17 mouse cellular contexts compared by ENCODE assay signal in the genomic region with DNA sequence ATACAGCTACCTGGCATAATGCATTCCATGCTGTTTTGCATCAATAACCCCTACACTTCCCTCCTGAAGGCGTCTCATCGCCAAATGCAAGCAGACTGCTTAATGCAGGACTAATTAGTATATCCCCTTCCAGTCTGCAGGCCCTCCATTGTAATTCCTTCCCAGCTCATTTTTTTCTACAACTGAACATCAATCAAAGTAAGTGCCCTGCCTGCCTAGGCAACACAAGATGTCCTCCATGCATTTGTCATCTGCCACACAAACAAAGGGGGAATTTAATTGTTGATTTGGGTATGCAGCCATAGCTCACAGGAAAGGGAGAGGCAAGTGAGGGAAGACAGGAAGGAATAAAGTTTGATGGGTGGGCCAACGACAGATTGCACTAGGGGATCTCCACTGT.
DNase-seq lines count a peak whose midpoint lies in the region; ATAC-seq lines count a peak whose summit lies in the region.
"Had no signal": no experiment of that assay in that cellular context is flagged by ENCODE, and none has a peak within 500 bp of the region (broad histone marks: within the 10 kb centered on the region; RNA-seq: fewer than 3 reads in every experiment).

No protein-coding gene starts in this region.

- no peak overlapping the region for H3K4me2 ChIP-seq in forebrain, embryonic 12.5 days
- no peak overlapping the region for H3K4me2 ChIP-seq in hindbrain, embryonic 13.5 days
- no peak overlapping the region for H3K4me2 ChIP-seq in neural tube, embryonic 11.5 days (ENCODE audit: low read depth)
- H3K4me2 ChIP-seq: embryonic facial prominence, embryonic 13.5 days had no signal

- peaks cover 29% of the 10 kb centered on the region for H3K4me1 ChIP-seq in forebrain, embryonic 12.5 days
- peaks cover 21% of the 10 kb centered on the region for H3K4me1 ChIP-seq in hindbrain, embryonic 13.5 days (replicated peaks)
- peaks cover 11% of the 10 kb centered on the region; the same call in 1 of the 2 replicates for H3K4me1 ChIP-seq in neural tube, embryonic 11.5 days (ENCODE audit: control insufficient read depth, insufficient read depth, low read length)

- no peaks in the 10 kb centered on the region for H3K9me3 ChIP-seq in forebrain, embryonic 12.5 days
- H3K9me3 ChIP-seq in hindbrain, embryonic 13.5 days, result no peaks in the 10 kb centered on the region
- H3K9me3 ChIP-seq in neural tube, embryonic 11.5 days (ENCODE audit: control insufficient read depth, low read length), result no peaks in the 10 kb centered on the region
- H3K9me3 ChIP-seq: embryonic facial prominence, embryonic 13.5 days had no signal

- peak; percentile 48 for DNase-seq in embryo, embryonic 11 days
- peak; percentile 41 for DNase-seq in neural tube, embryonic 11.5 days (ENCODE audit: low spot score)
- DNase-seq in gastrocnemius, postnatal 36 days, result no peak
- DNase-seq in left cerebral cortex, postnatal 25 days (ENCODE audit: low spot score in 2 of 2), result no peak
- no peak for DNase-seq in left cerebral cortex, postnatal 14 days (ENCODE audit: low spot score in 2 of 2)
- DNase-seq: adrenal gland, postnatal 25 days; gastrocnemius, postnatal 10 days; heart, postnatal 10 days; lung, adult 2 months; right cerebral cortex, adult 18-20 months; thymus, postnatal 36 days had no signal

- 19% methylated on average over 3 of the region's 3 CpGs for WGBS in forebrain, embryonic 12.5 days
- WGBS in hindbrain, embryonic 13.5 days, result 13% methylated on average over 3 of the region's 3 CpGs
- WGBS in neural tube, embryonic 11.5 days, result 25% methylated on average over 3 of the region's 3 CpGs

- H3K4me3 ChIP-seq in forebrain, embryonic 12.5 days (replicated peaks), result no peak overlapping the region
- H3K4me3 ChIP-seq in hindbrain, embryonic 13.5 days, result no peak overlapping the region
- no peak overlapping the region for H3K4me3 ChIP-seq in neural tube, embryonic 11.5 days (ENCODE audit: low read depth, low read length)
- H3K4me3 ChIP-seq: embryonic facial prominence, embryonic 13.5 days had no signal

- H3K9ac ChIP-seq in forebrain, embryonic 12.5 days, result no peak overlapping the region
- no peak overlapping the region for H3K9ac ChIP-seq in hindbrain, embryonic 13.5 days
- no peak overlapping the region for H3K9ac ChIP-seq in neural tube, embryonic 11.5 days (ENCODE audit: low read length)
- H3K9ac ChIP-seq: embryonic facial prominence, embryonic 13.5 days had no signal

- peak; percentile 30; the same call in 1 of the 2 replicates for ATAC-seq in forebrain, embryonic 12.5 days (ENCODE audit: low FRiP score)
- ATAC-seq in hindbrain, embryonic 13.5 days (ENCODE audit: low FRiP score), result peak; percentile 61
- ATAC-seq in neural tube, embryonic 11.5 days (ENCODE audit: insufficient read depth, low FRiP score, low TSS enrichment), result peak; percentile 55
- ATAC-seq in monocyte, adult 5-6 weeks (replicated peaks; ENCODE audit: insufficient number of reproducible peaks, low FRiP score, low TSS enrichment, poor library complexity, severe bottlenecking), result no peak
- ATAC-seq: CD4-positive, CD25-positive, alpha-beta regulatory T cell, adult 4 months had no signal

- H3K36me3 ChIP-seq in forebrain, embryonic 12.5 days (replicated peaks), result 0 out of 2 replicates have a peak, but pooled peaks cover 4% of the 10 kb centered on the region
- no peaks in the 10 kb centered on the region for H3K36me3 ChIP-seq in hindbrain, embryonic 13.5 days
- no peaks in the 10 kb centered on the region; the same call in 1 of the 2 replicates for H3K36me3 ChIP-seq in neural tube, embryonic 11.5 days (ENCODE audit: control insufficient read depth, insufficient read depth, low read length)
- H3K36me3 ChIP-seq: embryonic facial prominence, embryonic 13.5 days had no signal

- no peaks in the 10 kb centered on the region for H3K27me3 ChIP-seq in forebrain, embryonic 12.5 days
- H3K27me3 ChIP-seq in hindbrain, embryonic 13.5 days, result no peaks in the 10 kb centered on the region
- no peaks in the 10 kb centered on the region for H3K27me3 ChIP-seq in neural tube, embryonic 11.5 days (ENCODE audit: control insufficient read depth, insufficient read depth, low read length)

- H3K27ac ChIP-seq in forebrain, embryonic 12.5 days, result peak overlapping the region; percentile 68; the same call in 1 of the 2 replicates
- H3K27ac ChIP-seq in hindbrain, embryonic 13.5 days, result peak overlapping the region; percentile 78
- H3K27ac ChIP-seq in neural tube, embryonic 11.5 days (ENCODE audit: low read depth, low read length), result no peak overlapping the region
- H3K27ac ChIP-seq: embryonic facial prominence, embryonic 13.5 days; kidney, postnatal 0 days had no signal

- intact Hi-C loops in gastrocnemius, postnatal 36 days (cut with DNase I), result no loop called here
- intact Hi-C loops in left cerebral cortex, postnatal 25 days (cut with DNase I), result no loop called here
- intact Hi-C loops in left cerebral cortex, postnatal 14 days (cut with DNase I), result loop anchor here (10.0 kb wide), 1 partner anchor 1008 kb away; no protein-coding TSS in a partner anchor

Comparison
In these comparisons a context has a peak if more than half of its experiments do, and no peak if none do; other contexts are left out.
1. DNase-seq: peak in embryo, embryonic 11 days (single experiment) and neural tube, embryonic 11.5 days (single experiment); none in gastrocnemius, postnatal 36 days (0 of 2), left cerebral cortex, postnatal 25 days (0 of 2) and left cerebral cortex, postnatal 14 days (0 of 2).